Mouse (Mus musculus): ENCODE measurements at regions not wholly inside any gene's neighbourhood (a gene's known extent, or its start where the extent isn't known, plus 50 kb on each side); places are given as distances from the start of the nearest gene placed in this dataset.

GRCm38 (mm10) chr9:61032448-61033433, 238.4 kb downstream of the Uaca start:
- TF ChIP-seq CTCF (conservative IDR thresholded peaks at IDR 0.05; ENCODE audit: low read length) (no peak), POU5F1 (IDR thresholded peaks at IDR 0.05; ENCODE audit: borderline replicate concordance, low read length) (no peak)
